Mouse (Mus musculus): ENCODE measurements around the gene Ptpn20.
A peak's percentile ranks its signal among the peaks of the same experiment; 100 is the strongest.

Gene Ptpn20

DNA sequence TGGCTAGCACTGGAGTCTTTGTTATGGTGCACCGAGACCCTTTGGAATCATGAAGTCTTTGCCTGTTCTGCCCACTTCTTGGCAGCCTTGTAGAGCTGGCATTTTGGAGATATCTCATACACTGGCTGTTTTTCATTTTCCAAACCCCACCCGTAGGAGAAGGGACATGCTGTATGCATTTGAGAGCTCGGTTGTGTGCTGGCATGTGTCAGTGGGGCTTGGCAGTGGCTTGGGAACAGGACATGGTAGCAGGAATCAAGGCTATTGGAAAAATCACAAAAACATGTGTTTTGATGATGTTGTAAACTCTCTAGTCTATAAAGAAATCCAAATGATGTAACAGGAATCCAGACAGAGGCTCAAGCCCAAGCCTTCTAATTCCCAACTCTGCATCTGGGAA is 89.7 kb downstream of the Ptpn20 start:
- DNase-seq = no peak

DNA sequence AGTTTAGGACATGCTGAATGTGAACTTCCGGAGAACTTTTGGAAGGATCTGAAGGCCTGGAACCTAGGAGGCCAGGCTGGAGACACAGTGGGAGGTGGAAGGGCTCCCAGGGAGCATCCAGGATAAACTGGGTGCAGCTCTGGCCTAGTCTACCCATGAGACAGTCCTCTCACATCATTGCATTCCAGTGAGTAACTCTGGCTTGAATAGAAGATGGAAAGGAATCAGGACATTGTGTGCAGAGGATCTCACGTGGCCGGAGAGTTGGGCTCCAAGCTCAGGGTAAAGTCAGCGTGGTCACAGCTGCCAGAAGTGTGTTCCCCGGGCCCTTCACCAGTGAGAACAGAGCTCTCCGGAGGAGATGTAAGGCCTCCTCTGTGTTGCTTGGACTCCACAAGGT is 91.6 kb downstream of the Ptpn20 start:
- no peak for DNase-seq

DNA sequence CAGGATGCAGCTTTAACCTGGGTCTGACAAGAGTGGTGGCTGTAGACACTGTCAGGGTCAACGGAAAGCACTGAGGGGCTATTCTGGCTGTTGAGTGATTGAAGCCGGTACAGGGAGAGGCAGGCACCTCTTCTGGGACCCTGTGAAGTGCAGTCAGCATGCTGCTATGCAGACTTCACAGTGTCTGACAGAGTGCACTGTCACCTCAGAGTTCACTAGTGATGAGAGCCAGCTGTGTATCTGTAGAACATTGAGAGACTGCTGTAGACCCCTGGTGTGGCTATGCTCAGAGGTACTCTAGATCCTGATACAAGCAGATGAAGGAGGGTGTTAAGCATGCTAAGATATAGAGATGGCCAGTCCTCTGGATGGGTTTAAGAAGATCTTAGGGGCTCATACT is 93.8 kb downstream of the Ptpn20 start:
- DNase-seq = no peak

DNA sequence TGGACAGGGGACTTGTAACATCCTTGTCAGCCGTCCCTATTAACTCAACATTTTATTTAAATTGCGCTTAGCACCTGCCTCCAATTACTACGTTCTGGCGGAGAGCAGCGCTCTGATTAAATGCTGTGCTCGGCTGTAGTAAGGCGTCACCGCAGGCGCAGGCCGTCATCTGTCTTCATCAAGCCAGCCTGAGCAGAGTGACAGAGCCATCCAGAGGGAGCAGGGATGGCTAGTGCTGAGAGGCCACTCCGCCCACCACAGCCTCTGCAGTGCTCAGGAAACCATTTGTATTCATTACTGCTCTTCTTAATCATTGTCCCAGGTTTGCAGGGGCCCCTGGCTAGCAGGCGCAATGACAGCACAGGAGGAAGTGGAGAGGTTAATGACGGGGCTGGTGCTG is 94.7 kb downstream of the Ptpn20 start:
- no peak for DNase-seq

DNA sequence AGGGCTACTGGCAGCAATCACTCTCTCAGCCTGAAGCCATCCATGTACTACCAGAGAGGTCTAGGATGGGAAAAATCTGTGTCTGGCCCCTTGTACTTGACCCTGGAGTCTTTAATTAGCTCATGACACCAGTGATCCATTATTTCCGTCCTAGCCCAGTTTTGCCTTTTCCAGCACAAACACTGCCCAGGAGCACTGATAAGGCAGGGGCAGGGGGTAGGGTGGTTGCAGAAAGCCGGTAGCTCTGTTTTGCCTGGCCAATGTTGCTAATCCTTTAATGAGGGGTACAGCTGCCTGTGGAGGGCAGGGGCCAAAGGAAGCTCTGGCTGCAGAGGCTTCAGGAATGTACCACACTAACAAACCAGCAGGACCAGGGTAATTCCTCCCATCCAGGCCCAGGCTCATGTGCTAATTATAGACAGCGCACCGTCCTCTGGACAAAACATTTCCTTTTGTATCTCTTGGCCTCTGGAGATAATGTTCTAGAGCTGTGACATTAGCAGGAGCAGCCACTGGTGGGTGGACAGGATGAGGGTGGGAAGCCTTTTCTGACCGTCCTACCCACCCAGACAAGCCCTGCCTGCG is 98.5 kb downstream of the Ptpn20 start:
- DNase-seq = peak; percentile 17

DNA sequence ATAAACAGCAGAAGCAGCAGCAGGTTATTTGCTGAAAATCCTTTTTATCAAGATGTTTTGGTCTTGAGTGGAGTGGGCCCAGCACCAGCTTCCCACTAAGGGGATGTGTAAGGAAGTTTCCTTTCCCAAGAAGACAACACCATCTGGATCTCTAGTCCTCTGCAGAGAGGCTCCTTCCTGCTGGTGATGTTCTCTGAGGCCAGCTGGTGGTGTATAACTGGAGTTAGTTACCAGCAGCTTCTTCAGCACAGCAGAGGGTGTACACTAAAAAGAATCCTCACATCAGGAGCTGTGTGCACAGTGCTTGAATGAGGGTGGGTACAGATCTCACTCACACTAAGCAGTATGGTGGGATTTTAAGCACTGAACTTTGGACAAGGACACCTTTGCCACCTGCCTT is 100.0 kb downstream of the Ptpn20 start:
- DNase-seq = no peak
